Mouse (Mus musculus) gastrocnemius, adult 2 months (tissue): Measurements from ENCODE around the gene Stab2. TPM values are rescaled to one million over a fixed set of nuclear protein-coding genes. Genes with fewer than 3 reads are reported as not detected.

Source experiments
- DNase-seq: peaks from one replicate; pipeline ENCODE4 v3.0.0; 2022
- H3K27ac ChIP-seq: fragments of 200-600 bp; 2 replicates; pipeline ENCODE4 v1.8.1; 2022; ENCODE audit warnings: mild to moderate bottlenecking
- H3K4me3 ChIP-seq: fragments of 200-600 bp; 2 replicates; pipeline ENCODE4 v1.8.1; 2022; ENCODE audit warnings: mild to moderate bottlenecking, moderate library complexity
- CTCF ChIP-seq: fragments of 200-600 bp; IDR thresholded peaks from 2 replicates; pipeline ENCODE4 v1.8.1; 2022; ENCODE audit warnings: antibody characterized with exemption, mild to moderate bottlenecking, moderate library complexity
- intact Hi-C: fragments of 180-260 bp; cut with DNase I; formaldehyde crosslinking; loops from one replicate; pipeline ENCODE4 v1.15.1; 2025
- long read RNA-seq, 2 experiments: library from polyadenylated mRNA; stranded (forward); transcript quantifications; one replicate each; pipeline ENCODE4 v2.0.0; 2021
- total RNA-seq, 2 experiments: library from RNA; stranded (reverse); gene quantifications; 2 replicates each; pipeline ENCODE4 v1.2.3; 2021

The Stab2 gene
- total RNA-seq: 1 to 10 TPM in 1 of 2 experiments, under 1 TPM in 1; 0.84 to 4.5 TPM
- long read RNA-seq, experiment 1, partial matches to known transcripts: 0 of 1 reads
- long read RNA-seq, experiment 1, other reads (novel, unspliced or antisense): 1 of 1 reads
- long read RNA-seq, experiment 2, partial matches to known transcripts: 6 of 7 reads
- long read RNA-seq, experiment 2, other reads (novel, unspliced or antisense): 1 of 7 reads

- intact Hi-C loops: no loop called here
- TF ChIP-seq CTCF: no peak
- Histone ChIP-seq H3K4me3 (no peak within 1 kb of the TSS), H3K27ac (no peak within 1 kb of the TSS)
- no peak for DNase-seq
Observed at GRCm38 (mm10) chr10:87007385-87008214, at the start of gene Stab2. Gene Stab2 (minus strand): TSS chr10:87008025.

DNA sequence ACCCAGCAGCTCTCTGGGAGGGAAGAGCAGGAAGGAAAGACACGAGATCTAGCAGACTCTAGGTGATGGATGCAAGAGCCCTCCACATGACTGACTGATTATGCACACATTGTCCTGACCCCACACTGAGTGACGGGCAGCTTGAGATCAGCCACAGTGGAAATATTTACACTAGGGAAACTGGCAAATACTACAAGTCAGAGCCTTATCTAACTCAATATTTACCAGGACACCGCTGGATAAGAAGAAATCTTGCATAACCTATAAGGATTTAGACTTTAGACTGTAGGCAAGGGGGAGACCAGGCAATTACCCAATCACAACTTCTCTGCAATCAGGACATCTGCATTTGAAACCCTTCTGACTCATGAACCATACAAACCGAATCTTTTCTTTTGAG, 43.9 kb upstream of the Stab2 start:
- intact Hi-C loops: no loop called here
- DNase-seq: no peak
- TF ChIP-seq CTCF: no peak
- no peak overlapping the region for H3K27ac ChIP-seq
- no peak overlapping the region for H3K4me3 ChIP-seq

GRCm38 (mm10) chr10:87049179-87049578, 41.4 kb upstream of the Stab2 start:
- DNase-seq: no peak
- no peak for TF ChIP-seq CTCF
- intact Hi-C loops: no loop called here

GRCm38 (mm10) chr10:87046931-87047468, 39.2 kb upstream of the Stab2 start:
- intact Hi-C loops: no loop called here
- Histone ChIP-seq H3K4me3 (no peak overlapping the region), H3K27ac (no peak overlapping the region)
- no peak for TF ChIP-seq CTCF
- no peak for DNase-seq

More at GRCm38 (mm10) chr10:87049179-87049578, 41.4 kb upstream of the Stab2 start:
- H3K4me3 ChIP-seq: no peak overlapping the region
- no peak overlapping the region for H3K27ac ChIP-seq

DNA sequence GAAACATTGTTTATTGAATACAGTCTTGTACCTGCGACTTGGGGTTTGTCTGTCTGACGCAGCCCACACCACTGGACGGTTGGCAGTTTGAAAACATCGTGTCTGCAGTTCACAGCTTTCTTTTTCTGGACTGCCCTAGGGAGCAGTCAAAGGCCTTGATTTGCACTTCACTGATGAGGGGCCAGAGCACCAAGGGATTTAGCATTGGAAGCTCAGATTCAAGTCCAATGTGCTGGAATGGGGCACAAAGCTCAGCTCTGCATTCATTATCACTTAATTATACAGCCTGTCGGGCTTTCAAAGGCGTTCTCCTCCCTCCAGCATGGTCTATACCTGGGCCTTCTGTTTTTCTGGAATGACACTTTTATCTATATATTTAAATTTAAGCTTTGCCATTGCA, 38.6 kb upstream of the Stab2 start:
- no peak for DNase-seq
- no peak overlapping the region for H3K4me3 ChIP-seq
- no peak overlapping the region for H3K27ac ChIP-seq
- TF ChIP-seq CTCF: no peak
- intact Hi-C loops: no loop called here

- TF ChIP-seq CTCF: no peak
- intact Hi-C loops: no loop called here
- no peak for DNase-seq
- Histone ChIP-seq H3K27ac (no peak overlapping the region), H3K4me3 (no peak overlapping the region)
Observed at GRCm38 (mm10) chr10:87045273-87045672, 37.4 kb upstream of the Stab2 start.

- no peak for TF ChIP-seq CTCF
- Histone ChIP-seq H3K27ac (no peak overlapping the region), H3K4me3 (no peak overlapping the region)
- intact Hi-C loops: no loop called here
- DNase-seq: no peak
Observed at GRCm38 (mm10) chr10:87041265-87041664, 33.4 kb upstream of the Stab2 start.

DNA sequence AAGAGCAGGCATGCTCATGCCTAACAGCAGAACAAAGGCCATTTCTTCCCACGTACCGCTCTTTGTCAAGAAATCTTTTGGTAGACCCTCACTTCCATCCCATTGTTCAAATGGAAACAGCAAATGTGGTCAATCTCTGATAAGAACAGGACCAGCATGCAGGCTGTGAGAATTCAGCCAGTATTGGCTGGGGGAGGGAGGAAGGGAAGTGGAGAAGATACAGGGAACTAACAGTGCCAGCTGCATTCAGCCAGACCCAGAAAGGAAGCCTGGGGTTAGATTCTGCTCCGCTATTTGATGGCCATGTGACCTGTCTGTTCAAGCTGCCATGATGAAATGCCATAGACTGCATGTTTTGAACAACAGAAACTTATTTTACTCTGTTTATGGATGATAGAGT, 32.0 kb upstream of the Stab2 start:
- no peak for DNase-seq
- TF ChIP-seq CTCF: no peak
- Histone ChIP-seq H3K27ac (no peak overlapping the region), H3K4me3 (no peak overlapping the region)
- intact Hi-C loops: no loop called here

GRCm38 (mm10) chr10:87039340-87039739, 31.5 kb upstream of the Stab2 start:
- no peak for DNase-seq
- no peak for TF ChIP-seq CTCF
- intact Hi-C loops: no loop called here
- no peak overlapping the region for H3K4me3 ChIP-seq
- H3K27ac ChIP-seq: no peak overlapping the region

GRCm38 (mm10) chr10:87037062-87037461, 29.2 kb upstream of the Stab2 start:
- no peak for DNase-seq
- intact Hi-C loops: no loop called here
- Histone ChIP-seq H3K4me3 (no peak overlapping the region), H3K27ac (no peak overlapping the region)
- no peak for TF ChIP-seq CTCF

GRCm38 (mm10) chr10:87036271-87036703, 28.5 kb upstream of the Stab2 start:
- no peak for TF ChIP-seq CTCF
- DNase-seq: no peak
- intact Hi-C loops: no loop called here
- H3K27ac ChIP-seq: no peak overlapping the region
- H3K4me3 ChIP-seq: no peak overlapping the region

DNA sequence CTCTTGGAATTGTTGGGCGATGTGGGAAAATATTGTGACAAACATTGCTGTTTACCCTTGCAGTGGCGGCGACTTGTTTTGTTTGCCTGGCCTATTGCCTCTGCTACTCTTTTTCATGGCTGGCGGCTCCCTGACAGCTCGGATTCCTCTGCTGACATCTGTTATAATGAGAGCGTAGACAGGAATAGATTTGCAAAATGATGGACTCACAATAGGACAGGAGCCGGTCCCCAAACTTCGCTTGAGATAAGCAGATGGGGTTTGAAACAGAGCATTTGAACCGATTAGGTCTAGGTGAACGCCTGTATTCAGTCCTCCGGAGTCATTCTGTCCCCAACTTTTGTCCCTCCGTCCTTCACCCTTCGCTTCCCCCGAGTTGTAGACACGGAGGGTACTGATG, 28.0 kb upstream of the Stab2 start:
- no peak for TF ChIP-seq CTCF
- DNase-seq: no peak
- intact Hi-C loops: no loop called here
- Histone ChIP-seq H3K4me3 (no peak overlapping the region), H3K27ac (no peak overlapping the region)

- Histone ChIP-seq H3K27ac (no peak overlapping the region), H3K4me3 (no peak overlapping the region)
- TF ChIP-seq CTCF: no peak
- no peak for DNase-seq
- intact Hi-C loops: no loop called here
Observed at GRCm38 (mm10) chr10:87032768-87033167, 24.9 kb upstream of the Stab2 start.

DNA sequence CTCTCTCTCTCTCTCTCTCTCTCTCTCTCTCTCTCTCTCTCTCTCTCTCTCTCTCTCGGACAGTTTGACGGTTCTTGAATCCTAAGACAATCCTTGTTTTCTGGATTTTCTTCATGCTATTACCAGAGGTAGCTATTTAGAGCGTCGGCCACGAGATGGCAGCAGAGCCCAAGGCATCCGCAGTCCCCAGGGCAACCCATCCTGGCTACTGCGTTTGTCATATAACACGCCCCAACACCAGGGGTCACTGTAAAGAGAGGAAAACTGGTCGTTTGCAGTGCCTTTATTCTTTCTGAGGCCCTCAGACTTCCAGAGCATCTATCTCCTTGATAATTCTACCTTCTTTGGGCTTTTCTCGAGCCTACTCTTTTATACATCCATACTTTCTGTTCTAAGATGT, 17.1 kb upstream of the Stab2 start:
- peak; percentile 92 for TF ChIP-seq CTCF
- peak; percentile 85 for DNase-seq
- Histone ChIP-seq H3K4me3 (no peak overlapping the region), H3K27ac (no peak overlapping the region)
- intact Hi-C loops: loop anchor here (1.0 kb wide), 1 partner anchor 479 kb away; no protein-coding TSS in a partner anchor
